Mouse (Mus musculus) kidney, adult 2 months (tissue): ENCODE data around the gene Pcyt1b.

Experiments used
- CTCF ChIP-seq: fragments of 200-500 bp; conservative IDR thresholded peaks from 2 replicates; pipeline ENCODE4 v1.5.1; 2011; ENCODE audit warnings: low read depth, mild to moderate bottlenecking, control low read depth, low read length, moderate library complexity, mixed read lengths; ENCODE audit not compliant: insufficient read depth, insufficient read length
- POLR2A ChIP-seq: fragments of 200-500 bp; IDR thresholded peaks from one replicate; pipeline ENCODE4 v1.6.1; 2011; ENCODE audit warnings: low read depth, low read length, control low read depth

- TF ChIP-seq POLR2A (no peak), CTCF (no peak)
These were observed 76.2 kb downstream of the Pcyt1b start for GRCm38 (mm10) chrX:93730854-93731253.
